In the genomic region with DNA sequence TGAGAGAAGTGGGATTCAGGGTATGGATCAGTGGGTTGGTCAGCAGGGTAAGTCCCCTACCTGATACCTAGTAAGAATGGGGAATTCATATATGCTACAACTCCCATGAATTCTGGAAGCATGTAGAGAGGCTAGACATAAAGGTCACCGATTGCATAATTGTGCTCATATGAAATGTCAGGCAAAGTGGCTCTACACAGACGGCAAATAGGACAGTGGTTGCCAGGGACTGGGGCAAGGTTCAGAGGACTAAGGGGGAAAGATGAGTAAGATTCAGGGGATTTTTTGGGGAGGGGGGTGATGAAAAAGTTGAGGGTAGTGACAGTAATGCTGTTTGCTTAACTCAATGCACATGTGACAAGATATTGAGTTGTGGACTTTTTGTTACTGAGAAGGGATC, we compare ENCODE assay signal across 21 mouse cellular contexts.
"Had no signal": no experiment of that assay in that cellular context is flagged by ENCODE, and none has a peak within 500 bp of the region (broad histone marks: within the 10 kb centered on the region; RNA-seq: fewer than 3 reads in every experiment).

No protein-coding gene starts in this region.

- H3K4me3 ChIP-seq: limb, embryonic 12.5 days; limb, embryonic 15.5 days; lung, embryonic 15.5 days; neural tube, embryonic 12.5 days; neural tube, embryonic 15.5 days had no signal

- H3K9me3 ChIP-seq: limb, embryonic 12.5 days; limb, embryonic 15.5 days; lung, embryonic 15.5 days; neural tube, embryonic 12.5 days; neural tube, embryonic 15.5 days had no signal

- H3K27ac ChIP-seq: limb, embryonic 12.5 days; limb, embryonic 15.5 days; liver, embryonic 14.5 days; lung, embryonic 15.5 days; neural tube, embryonic 12.5 days; neural tube, embryonic 15.5 days had no signal

- H3K9ac ChIP-seq: limb, embryonic 12.5 days; limb, embryonic 15.5 days; liver, embryonic 14.5 days; lung, embryonic 15.5 days; neural tube, embryonic 12.5 days; neural tube, embryonic 15.5 days had no signal

- H3K36me3 ChIP-seq: limb, embryonic 12.5 days; limb, embryonic 15.5 days; lung, embryonic 15.5 days; neural tube, embryonic 12.5 days; neural tube, embryonic 15.5 days had no signal

- H3K27me3 ChIP-seq: limb, embryonic 12.5 days; limb, embryonic 15.5 days; lung, embryonic 15.5 days; neural tube, embryonic 12.5 days; neural tube, embryonic 15.5 days had no signal

- DNase-seq: kidney, adult 18-20 months; kidney, adult 9 months; kidney, postnatal 14 days; kidney, postnatal 4 days; left cerebral cortex, postnatal 4 days; lung, adult 18-20 months; lung, postnatal 4 days; midbrain, embryonic 14.5 days; right cerebral cortex, adult 18-20 months; right cerebral cortex, postnatal 14 days; right cerebral cortex, postnatal 4 days; thymus, adult 2 months; thymus, postnatal 14 days; thymus, postnatal 4 days had no signal

- H3K4me1 ChIP-seq: limb, embryonic 12.5 days; limb, embryonic 15.5 days; lung, embryonic 15.5 days; neural tube, embryonic 12.5 days; neural tube, embryonic 15.5 days had no signal

- H3K4me2 ChIP-seq: limb, embryonic 12.5 days; limb, embryonic 15.5 days; lung, embryonic 15.5 days; midbrain, embryonic 11.5 days; neural tube, embryonic 12.5 days; neural tube, embryonic 15.5 days had no signal
